Mouse (Mus musculus): ENCODE results near the gene Zfp768. TPM values are rescaled to one million over a fixed set of nuclear protein-coding genes. Genes with fewer than 3 reads are reported as not detected.

Gene Zfp768
- polyA plus RNA-seq, 1 experiment from 2014 or later = 7.5 TPM

- WGBS = 85% methylated on average over 5 of the region's 5 CpGs
- Histone ChIP-seq H3K36me3 (ENCODE audit: control insufficient read depth, insufficient read depth, low read length) (no peaks in the 10 kb centered on the region), H3K4me2 (no peak overlapping the region), H3K9ac (ENCODE audit: low read length) (no peak overlapping the region), H3K9me3 (ENCODE audit: control insufficient read depth, low read length) (no peaks in the 10 kb centered on the region), H3K4me1 (ENCODE audit: control insufficient read depth, insufficient read depth, low read length) (no peaks in the 10 kb centered on the region), H3K4me3 (ENCODE audit: low read depth, low read length) (no peak overlapping the region), H3K27ac (ENCODE audit: low read depth, low read length) (no peak overlapping the region), H3K27me3 (ENCODE audit: control insufficient read depth, insufficient read depth, low read length) (no peaks in the 10 kb centered on the region)
- DNase-seq (ENCODE audit: low spot score, missing footprints) = no peak
- no peak for ATAC-seq (ENCODE audit: low FRiP score)
Measured at GRCm38 (mm10) chr7:127296786-127297555, 48.4 kb downstream of the Zfp768 start.

GRCm38 (mm10) chr7:127296098-127296497, 49.3 kb downstream of the Zfp768 start, which contains the start of gene Itgal:
Itgal (plus strand) TSS chr7:127296260.
- 82% methylated on average over 11 of the region's 11 CpGs for WGBS
- DNase-seq (ENCODE audit: low spot score, missing footprints) = no peak
- Histone ChIP-seq H3K36me3 (ENCODE audit: control insufficient read depth, insufficient read depth, low read length) (no peaks in the 10 kb centered on the region), H3K4me1 (ENCODE audit: control insufficient read depth, insufficient read depth, low read length) (no peaks in the 10 kb centered on the region), H3K27ac (ENCODE audit: low read depth, low read length) (no peak within 1 kb of the TSS), H3K9me3 (ENCODE audit: control insufficient read depth, low read length) (no peaks in the 10 kb centered on the region), H3K27me3 (ENCODE audit: control insufficient read depth, insufficient read depth, low read length) (no peaks in the 10 kb centered on the region), H3K9ac (ENCODE audit: low read length) (no peak within 1 kb of the TSS), H3K4me2 (no peak within 1 kb of the TSS), H3K4me3 (ENCODE audit: low read depth, low read length) (no peak within 1 kb of the TSS)
- ATAC-seq (ENCODE audit: low FRiP score) = no peak

Other genes with a start within 250 kb of the Zfp768 start
- 5.7 and 6.2 TPM in 2 replicates for gene Qprt, start 223.4 kb downstream of the Zfp768 start, polyA plus RNA-seq (2014; fragmentation: Nextera tagmentation; extraction: Ambion mirVana)
- 0.19 TPM in 1 of 2 replicates, not detected in the other for gene Spn, start 207.8 kb downstream of the Zfp768 start, polyA plus RNA-seq (2014; fragmentation: Nextera tagmentation; extraction: Ambion mirVana)
- gene Cd2bp2, start 149.5 kb downstream of the Zfp768 start, polyA plus RNA-seq (2014; fragmentation: Nextera tagmentation; extraction: Ambion mirVana) = 85.3 and 88.0 TPM in 2 replicates
- gene Tbc1d10b, start 137.1 kb downstream of the Zfp768 start, polyA plus RNA-seq (2014; fragmentation: Nextera tagmentation; extraction: Ambion mirVana) = 16.9 and 19.3 TPM in 2 replicates
- 11.7 and 13.2 TPM in 2 replicates for gene Mylpf, start 136.7 kb downstream of the Zfp768 start, polyA plus RNA-seq (2014; fragmentation: Nextera tagmentation; extraction: Ambion mirVana)
- 30.3 and 32.4 TPM in 2 replicates for gene Zfp553, start 112.5 kb downstream of the Zfp768 start, polyA plus RNA-seq (2014; fragmentation: Nextera tagmentation; extraction: Ambion mirVana)
- gene Sept1, start 112.5 kb downstream of the Zfp768 start, polyA plus RNA-seq (2014; fragmentation: Nextera tagmentation; extraction: Ambion mirVana) = 24.6 and 29.8 TPM in 2 replicates
- 49.3 and 54.0 TPM in 2 replicates for gene Zfp771, start 101.3 kb downstream of the Zfp768 start, polyA plus RNA-seq (2014; fragmentation: Nextera tagmentation; extraction: Ambion mirVana)
- gene Dctpp1, start 84.9 kb downstream of the Zfp768 start, polyA plus RNA-seq (2014; fragmentation: Nextera tagmentation; extraction: Ambion mirVana) = 235 and 254 TPM in 2 replicates
- gene Sephs2, start 71.5 kb downstream of the Zfp768 start, polyA plus RNA-seq (2014; fragmentation: Nextera tagmentation; extraction: Ambion mirVana) = 79.0 and 84.5 TPM in 2 replicates
- 0.63 and 0.69 TPM in 2 replicates for gene Itgal, start 49.3 kb downstream of the Zfp768 start, polyA plus RNA-seq (2014; fragmentation: Nextera tagmentation; extraction: Ambion mirVana)
- 6.4 and 6.5 TPM in 2 replicates for gene Zfp747, start 30.5 kb upstream of the Zfp768 start, polyA plus RNA-seq (2014; fragmentation: Nextera tagmentation; extraction: Ambion mirVana)
- 6.1 and 6.5 TPM in 2 replicates for gene 9130019O22Rik, start 41.6 kb upstream of the Zfp768 start, polyA plus RNA-seq (2014; fragmentation: Nextera tagmentation; extraction: Ambion mirVana)
- gene E430018J23Rik, start 48.0 kb upstream of the Zfp768 start, polyA plus RNA-seq (2014; fragmentation: Nextera tagmentation; extraction: Ambion mirVana) = 5.0 and 6.4 TPM in 2 replicates
- 6.8 and 7.1 TPM in 2 replicates for gene Zfp764, start 61.2 kb upstream of the Zfp768 start, polyA plus RNA-seq (2014; fragmentation: Nextera tagmentation; extraction: Ambion mirVana)
- gene Zfp688, start 76.5 kb upstream of the Zfp768 start, polyA plus RNA-seq (2014; fragmentation: Nextera tagmentation; extraction: Ambion mirVana) = 32.7 and 34.5 TPM in 2 replicates
- gene Zfp689, start 103.6 kb upstream of the Zfp768 start, polyA plus RNA-seq (2014; fragmentation: Nextera tagmentation; extraction: Ambion mirVana) = 12.6 and 15.0 TPM in 2 replicates
- gene Prr14, start 114.0 kb upstream of the Zfp768 start, polyA plus RNA-seq (2014; fragmentation: Nextera tagmentation; extraction: Ambion mirVana) = 70.3 and 72.4 TPM in 2 replicates
- 9.8 and 10.7 TPM in 2 replicates for gene Fbrs, start 133.6 kb upstream of the Zfp768 start, polyA plus RNA-seq (2014; fragmentation: Nextera tagmentation; extraction: Ambion mirVana)
- gene Srcap, start 166.4 kb upstream of the Zfp768 start, polyA plus RNA-seq (2014; fragmentation: Nextera tagmentation; extraction: Ambion mirVana) = 49.6 and 52.1 TPM in 2 replicates
- 19.2 and 20.2 TPM in 2 replicates for gene Gm42715, start 174.0 kb upstream of the Zfp768 start, polyA plus RNA-seq (2014; fragmentation: Nextera tagmentation; extraction: Ambion mirVana)
- 4.0 and 8.4 TPM in 2 replicates for gene Tmem265, start 215.8 kb upstream of the Zfp768 start, polyA plus RNA-seq (2014; fragmentation: Nextera tagmentation; extraction: Ambion mirVana)
- gene Phkg2, start 227.8 kb upstream of the Zfp768 start, polyA plus RNA-seq (2014; fragmentation: Nextera tagmentation; extraction: Ambion mirVana) = 55.1 and 56.2 TPM in 2 replicates
- gene Ccdc189, start 243.0 kb upstream of the Zfp768 start, polyA plus RNA-seq (2014; fragmentation: Nextera tagmentation; extraction: Ambion mirVana) = 13.4 and 15.8 TPM in 2 replicates
- gene Rnf40, start 243.2 kb upstream of the Zfp768 start, polyA plus RNA-seq (2014; fragmentation: Nextera tagmentation; extraction: Ambion mirVana) = 36.5 and 39.2 TPM in 2 replicates

All from midbrain, embryonic 11.5 days (tissue).